Mouse (Mus musculus): ENCODE data around the gene Gm44579.
A peak's percentile ranks its signal among the peaks of the same experiment; 100 is the strongest.

Gene Gm44579

GRCm38 (mm10) chr15:98167645-98168621 lies 52.8 kb downstream of the Gm44579 start:
- DNase-seq: peak; percentile 97

- DNase-seq: peak; percentile 72
Observed at GRCm38 (mm10) chr15:98166963-98167644, 53.7 kb downstream of the Gm44579 start, which contains the start of gene Ccdc184. Gene Ccdc184 (plus strand): TSS chr15:98167158.

GRCm38 (mm10) chr15:98165525-98165924 lies 55.3 kb downstream of the Gm44579 start, which contains the start of gene Asb8:
Gene Asb8 (minus strand): TSS chr15:98165625.
- peak; percentile 74 for DNase-seq

- DNase-seq: peak; percentile 91
Observed at GRCm38 (mm10) chr15:98162561-98162960, 58.2 kb downstream of the Gm44579 start.

- DNase-seq: peak; percentile 83
Observed at GRCm38 (mm10) chr15:98161026-98161805, 59.6 kb downstream of the Gm44579 start.

- peak; percentile 45 for DNase-seq
Observed at GRCm38 (mm10) chr15:98157253-98157652, 63.5 kb downstream of the Gm44579 start.

- DNase-seq: peak; percentile 81
Observed at GRCm38 (mm10) chr15:98155944-98156343, 64.8 kb downstream of the Gm44579 start.

GRCm38 (mm10) chr15:98155272-98155671 lies 65.5 kb downstream of the Gm44579 start:
- peak; percentile 19 for DNase-seq

GRCm38 (mm10) chr15:98154631-98155030 lies 66.1 kb downstream of the Gm44579 start:
- peak; percentile 61 for DNase-seq

- DNase-seq: peak; percentile 85
Observed at GRCm38 (mm10) chr15:98154146-98154545, 66.6 kb downstream of the Gm44579 start.

GRCm38 (mm10) chr15:98153625-98154024 lies 67.2 kb downstream of the Gm44579 start:
- DNase-seq: peak; percentile 85

GRCm38 (mm10) chr15:98152916-98153315 lies 67.9 kb downstream of the Gm44579 start:
- DNase-seq: peak; percentile 87

- DNase-seq: peak; percentile 97
Observed at GRCm38 (mm10) chr15:98149166-98149602, 71.6 kb downstream of the Gm44579 start.

- peak; percentile 14 for DNase-seq
Observed at GRCm38 (mm10) chr15:98148356-98148755, 72.4 kb downstream of the Gm44579 start.

GRCm38 (mm10) chr15:98145559-98146181 lies 75.1 kb downstream of the Gm44579 start:
- DNase-seq: peak; percentile 99

- peak; percentile 79 for DNase-seq
Observed at GRCm38 (mm10) chr15:98144861-98145507, 75.8 kb downstream of the Gm44579 start.

- DNase-seq: peak; percentile 70
Observed at GRCm38 (mm10) chr15:98142515-98142914, 78.3 kb downstream of the Gm44579 start.

- peak; percentile 45 for DNase-seq
Observed at GRCm38 (mm10) chr15:98140809-98141208, 80.0 kb downstream of the Gm44579 start.

GRCm38 (mm10) chr15:98139763-98140162 lies 81.0 kb downstream of the Gm44579 start:
- DNase-seq: peak; percentile 59

GRCm38 (mm10) chr15:98136871-98137270 lies 83.9 kb downstream of the Gm44579 start:
- peak; percentile 80 for DNase-seq

Measured in heart, adult 11 months (tissue).